Mouse (Mus musculus) neural tube, embryonic 13.5 days (tissue): ENCODE measurements around the gene P2rx7. TPM values are rescaled to one million over a fixed set of nuclear protein-coding genes. Genes with fewer than 3 reads are reported as not detected.
A peak's percentile ranks its signal among the peaks of the same experiment; 100 is the strongest.

ENCODE experiments used
- ATAC-seq: fragments of 200-750 bp; cut with Nextera tagmentation; 2 replicates; pipeline ENCODE4 v1.8.0; 2017; ENCODE audit warnings: low read depth, mild to moderate bottlenecking, moderate TSS enrichment, moderate library complexity
- H3K27ac ChIP-seq: fragments of 300-500 bp; sonication (generic); replicated peaks from 2 replicates; pipeline ENCODE4 v1.5.1; 2015; ENCODE audit warnings: moderate library complexity, mild to moderate bottlenecking, inconsistent platforms
- H3K27me3 ChIP-seq: fragments of 300-500 bp; sonication (generic); 2 replicates; pipeline ENCODE4 v1.6.1; 2015; ENCODE audit warnings: mild to moderate bottlenecking, inconsistent platforms
- H3K36me3 ChIP-seq: fragments of 300-500 bp; sonication (generic); 2 replicates; pipeline ENCODE4 v1.6.1; 2015; ENCODE audit warnings: mild to moderate bottlenecking, inconsistent platforms
- H3K4me1 ChIP-seq: fragments of 300-500 bp; sonication (generic); replicated peaks from 2 replicates; pipeline ENCODE4 v1.6.1; 2015; ENCODE audit warnings: inconsistent platforms
- H3K4me2 ChIP-seq: fragments of 300-500 bp; sonication (generic); 2 replicates; pipeline ENCODE4 v1.6.1; 2015; ENCODE audit warnings: inconsistent platforms, mild to moderate bottlenecking, moderate library complexity
- H3K4me3 ChIP-seq: fragments of 300-500 bp; sonication (generic); 2 replicates; pipeline ENCODE4 v1.5.1; 2015; ENCODE audit warnings: mild to moderate bottlenecking, inconsistent platforms
- H3K9ac ChIP-seq: fragments of 300-500 bp; sonication (generic); 2 replicates; pipeline ENCODE4 v1.6.1; 2015; ENCODE audit warnings: moderate library complexity, mild to moderate bottlenecking, inconsistent platforms
- H3K9me3 ChIP-seq: fragments of 300-500 bp; sonication (generic); 2 replicates; pipeline ENCODE4 v1.6.1; 2016; ENCODE audit warnings: inconsistent platforms
- WGBS: fragments of 180-500 bp; shearing (Covaris S2); methylation state at CpG from one replicate; pipeline ENCODE4 v1.1.7; 2015; 5-methylcytosine and 5-hydroxymethylcytosine counted together
- polyA plus RNA-seq: library from polyadenylated mRNA; unstranded; fragments of >200 nt; fragmentation: Nextera tagmentation; extraction: Ambion mirVana; gene quantifications from 2 replicates; pipeline ENCODE4 v1.2.1, GENCODE M21; 2015

The P2rx7 gene
- polyA plus RNA-seq, result 5.8 and 5.9 TPM in 2 replicates

DNA sequence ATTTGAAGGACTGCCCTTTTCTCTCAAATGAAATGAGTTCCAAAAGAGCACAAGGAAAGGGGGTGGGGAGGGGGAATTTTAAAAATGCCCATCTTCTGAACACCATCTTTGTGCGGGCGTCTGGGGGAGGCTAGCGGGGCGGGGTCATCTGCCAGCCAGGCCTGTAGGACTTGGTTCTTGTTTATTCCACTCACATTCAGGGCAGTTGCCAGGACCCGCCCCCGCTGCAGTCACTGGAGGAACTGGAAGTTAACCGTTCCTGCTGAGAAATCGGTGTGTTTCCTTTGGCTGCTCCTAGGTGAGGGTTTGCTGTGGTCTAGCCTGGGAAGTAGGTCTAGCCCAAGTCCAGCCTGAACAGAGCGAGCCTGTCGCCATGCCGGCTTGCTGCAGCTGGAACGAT lies at the start of gene P2rx7:
TSS of gene P2rx7 (plus strand) at position 211 of the 400 bp plus-strand sequence.
- Histone ChIP-seq H3K9me3 (no peaks in the 10 kb centered on the region), H3K4me3 (peak within 1 kb of the TSS; percentile 15), H3K9ac (peak within 1 kb of the TSS; percentile 47), H3K27me3 (no peaks in the 10 kb centered on the region), H3K36me3 (no peaks in the 10 kb centered on the region), H3K4me1 (peaks cover 15% of the 10 kb centered on the region), H3K4me2 (peak within 1 kb of the TSS; percentile 34), H3K27ac (peak within 1 kb of the TSS; percentile 57)
- peak; percentile 78; the same call in 1 of the 2 replicates for ATAC-seq
- 65% methylated on average over 12 of the region's 12 CpGs for WGBS

DNA sequence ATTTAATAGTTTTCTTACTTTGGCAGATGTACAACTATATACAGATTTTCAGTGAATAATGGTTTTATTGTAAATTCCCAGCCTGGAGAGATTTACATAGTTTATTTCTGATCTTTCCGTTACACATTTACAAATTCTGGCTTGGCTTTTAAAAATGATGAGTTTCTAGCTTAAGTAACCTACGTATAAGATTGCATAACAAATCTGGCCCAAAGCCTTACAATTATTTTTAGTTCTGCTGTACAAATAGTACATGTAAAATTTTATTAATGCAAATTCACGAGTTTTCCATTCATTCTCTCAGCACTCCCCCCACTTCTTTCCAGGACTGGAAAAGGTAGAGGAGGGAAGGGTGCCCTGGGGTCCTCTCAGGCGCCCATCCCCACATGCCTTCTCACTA lies 48.2 kb upstream of the P2rx7 start:
- Histone ChIP-seq H3K27ac (no peak overlapping the region), H3K4me3 (no peak overlapping the region), H3K4me1 (no peaks in the 10 kb centered on the region), H3K36me3 (peaks cover 66% of the 10 kb centered on the region), H3K27me3 (no peaks in the 10 kb centered on the region), H3K4me2 (no peak overlapping the region), H3K9me3 (no peaks in the 10 kb centered on the region), H3K9ac (no peak overlapping the region)
- no peak for ATAC-seq
- 91% methylated on average over 4 of the region's 4 CpGs for WGBS

DNA sequence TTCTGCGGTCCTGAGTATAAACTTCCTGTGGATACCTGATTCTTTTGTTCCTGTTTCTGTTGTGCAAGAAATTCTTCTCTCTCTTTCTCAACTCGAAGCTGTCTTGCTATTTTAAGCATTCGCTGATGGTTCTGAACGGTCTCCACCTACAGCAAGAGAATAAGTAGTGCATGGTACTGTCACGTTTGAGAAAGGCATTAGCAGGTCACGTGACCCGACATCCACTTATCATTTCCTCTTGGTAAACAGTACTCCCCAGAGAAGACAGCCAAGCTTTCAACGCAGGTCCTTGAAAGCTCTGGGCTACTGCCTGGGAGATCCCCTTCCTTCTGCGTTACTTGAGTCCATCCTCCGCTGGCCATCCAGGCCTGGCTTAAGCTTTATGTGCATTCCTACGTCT lies 41.5 kb upstream of the P2rx7 start:
- H3K4me1 ChIP-seq, result no peaks in the 10 kb centered on the region
- no peak overlapping the region for H3K9ac ChIP-seq
- no peak overlapping the region for H3K4me3 ChIP-seq
- peaks cover 76% of the 10 kb centered on the region for H3K36me3 ChIP-seq
- H3K27me3 ChIP-seq, result no peaks in the 10 kb centered on the region
- H3K9me3 ChIP-seq, result no peaks in the 10 kb centered on the region
- 79% methylated on average over 11 of the region's 11 CpGs for WGBS
- ATAC-seq, result no peak
- peak overlapping the region; percentile 42 for H3K27ac ChIP-seq
- no peak overlapping the region for H3K4me2 ChIP-seq

DNA sequence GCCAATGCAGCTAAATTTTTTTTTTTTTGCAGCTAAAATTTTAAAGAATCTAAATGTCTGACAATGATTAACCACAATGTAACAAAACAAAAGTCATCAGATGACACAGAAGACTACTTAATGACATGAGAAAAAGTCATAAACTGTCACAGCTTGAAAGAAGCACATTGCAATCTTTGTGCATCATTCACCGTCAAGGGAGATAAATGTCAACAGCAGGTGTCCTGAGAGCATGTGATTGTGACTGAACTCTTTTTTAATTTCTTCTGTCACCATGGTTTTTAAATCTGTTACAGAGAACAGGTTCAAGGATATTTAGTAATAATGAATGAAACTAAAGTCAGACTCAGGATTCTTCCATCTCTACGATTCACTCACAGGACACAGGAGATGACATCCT lies 38.8 kb upstream of the P2rx7 start:
- no peaks in the 10 kb centered on the region for H3K27me3 ChIP-seq
- no peaks in the 10 kb centered on the region for H3K4me1 ChIP-seq
- no peak overlapping the region for H3K4me3 ChIP-seq
- peaks cover 72% of the 10 kb centered on the region for H3K36me3 ChIP-seq
- H3K4me2 ChIP-seq, result no peak overlapping the region
- 66% methylated on average over 2 of the region's 2 CpGs for WGBS
- no peak for ATAC-seq
- H3K27ac ChIP-seq, result no peak overlapping the region
- no peaks in the 10 kb centered on the region for H3K9me3 ChIP-seq
- H3K9ac ChIP-seq, result no peak overlapping the region

DNA sequence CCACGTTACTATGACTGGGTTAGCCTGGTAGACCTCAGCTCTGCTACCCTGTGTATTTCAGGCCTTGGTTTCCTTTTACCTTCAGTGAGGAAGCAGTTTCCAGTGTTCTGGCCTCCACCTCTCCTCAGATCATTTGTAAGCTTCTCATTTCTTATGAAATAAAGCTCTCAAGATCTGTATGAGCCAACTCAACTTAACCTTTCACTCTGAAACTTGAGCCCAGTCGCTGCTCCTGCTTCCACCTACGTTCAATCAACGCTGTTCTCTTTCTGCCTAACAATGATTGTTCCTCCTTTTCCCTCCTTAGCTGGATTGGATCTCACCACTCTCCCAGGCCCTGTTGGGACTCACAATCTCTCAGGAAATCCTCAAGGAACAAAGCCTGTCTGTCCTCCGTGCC lies 32.1 kb upstream of the P2rx7 start:
- 66% methylated on average over 5 of the region's 5 CpGs for WGBS
- H3K27me3 ChIP-seq, result no peaks in the 10 kb centered on the region
- H3K9ac ChIP-seq, result no peak overlapping the region
- no peak overlapping the region for H3K4me2 ChIP-seq
- peaks cover 31% of the 10 kb centered on the region for H3K36me3 ChIP-seq
- peaks cover 29% of the 10 kb centered on the region for H3K4me1 ChIP-seq
- no peak overlapping the region for H3K4me3 ChIP-seq
- ATAC-seq, result no peak
- no peaks in the 10 kb centered on the region for H3K9me3 ChIP-seq
- H3K27ac ChIP-seq, result peak overlapping the region; percentile 39; the same call in 1 of the 2 replicates

DNA sequence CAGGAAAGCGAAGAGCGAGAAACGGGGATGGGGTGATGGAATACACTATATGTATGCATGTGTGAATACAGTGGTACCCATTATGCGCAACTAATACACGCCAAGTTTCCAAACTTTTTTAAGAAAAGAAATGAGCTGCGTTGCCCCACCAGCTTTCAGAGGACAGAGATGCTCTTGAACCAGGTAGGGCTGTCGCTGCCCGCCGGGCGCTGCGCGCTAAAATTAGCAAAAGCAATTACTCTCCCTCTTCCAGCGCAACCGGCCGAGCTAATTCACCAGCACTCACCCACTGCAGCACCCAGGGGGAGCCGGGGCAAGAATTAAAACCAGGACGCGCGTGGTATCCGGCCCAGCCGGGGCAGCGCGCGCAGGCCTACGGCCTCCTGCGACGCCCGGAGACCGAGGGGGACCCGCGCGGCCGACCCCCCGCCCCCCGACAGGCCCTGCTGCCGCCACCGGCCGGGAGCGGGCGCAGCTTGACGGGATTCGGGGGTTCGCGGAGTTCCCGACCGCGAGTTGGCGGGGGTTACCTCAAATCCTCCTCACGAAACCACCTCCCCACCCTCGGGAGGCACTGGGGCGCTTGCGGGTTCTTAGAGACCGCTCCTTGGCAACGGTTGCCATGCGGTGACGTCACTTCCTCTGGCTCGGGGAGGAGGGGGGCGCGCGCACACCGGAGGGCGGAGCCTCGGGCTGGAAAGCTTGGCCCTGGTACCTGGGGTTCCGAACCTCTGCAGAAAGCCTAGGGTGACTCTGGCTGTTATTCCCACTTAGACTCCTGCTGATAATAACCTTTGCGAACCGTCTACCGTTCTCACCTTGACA lies 29.6 kb upstream of the P2rx7 start, which contains the start of gene Ift81:
TSS of gene Ift81 (minus strand) at position 611 of the 825 bp plus-strand sequence.
- ATAC-seq, result peak; percentile 96
- WGBS, result 2% methylated on average over 67 of the region's 67 CpGs
- peaks cover 10% of the 10 kb centered on the region for H3K36me3 ChIP-seq
- peaks cover 29% of the 10 kb centered on the region for H3K4me1 ChIP-seq
- peak within 1 kb of the TSS; percentile 81 for H3K4me3 ChIP-seq
- peak within 1 kb of the TSS; percentile 96 for H3K9ac ChIP-seq
- no peaks in the 10 kb centered on the region for H3K27me3 ChIP-seq
- no peaks in the 10 kb centered on the region for H3K9me3 ChIP-seq
- H3K4me2 ChIP-seq, result peak within 1 kb of the TSS; percentile 63
- H3K27ac ChIP-seq, result peak within 1 kb of the TSS; percentile 94

DNA sequence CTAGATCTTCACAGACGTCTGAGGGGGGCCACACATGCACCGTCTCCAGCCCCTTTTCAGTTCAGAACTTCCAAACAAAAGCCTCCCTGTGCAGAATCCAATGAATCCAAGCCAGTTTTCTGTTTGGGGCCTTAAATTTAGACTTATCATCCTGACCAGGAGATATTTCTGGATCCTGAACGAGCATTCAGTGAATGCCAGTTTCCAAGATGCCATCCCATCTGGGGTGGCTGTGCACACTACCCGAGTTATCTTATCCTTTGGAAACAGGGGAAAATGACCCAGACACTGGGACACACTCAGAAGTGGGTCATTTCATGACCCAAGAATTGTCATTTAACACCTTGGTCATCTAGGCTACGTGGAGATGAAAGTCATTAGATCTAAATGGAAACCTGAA lies 26.0 kb upstream of the P2rx7 start:
- no peak for ATAC-seq
- Histone ChIP-seq H3K27me3 (no peaks in the 10 kb centered on the region), H3K4me1 (peaks cover 27% of the 10 kb centered on the region), H3K36me3 (no peaks in the 10 kb centered on the region), H3K4me2 (no peak overlapping the region), H3K9me3 (no peaks in the 10 kb centered on the region), H3K27ac (no peak overlapping the region), H3K4me3 (no peak overlapping the region), H3K9ac (no peak overlapping the region)
- 81% methylated on average over 5 of the region's 5 CpGs for WGBS

DNA sequence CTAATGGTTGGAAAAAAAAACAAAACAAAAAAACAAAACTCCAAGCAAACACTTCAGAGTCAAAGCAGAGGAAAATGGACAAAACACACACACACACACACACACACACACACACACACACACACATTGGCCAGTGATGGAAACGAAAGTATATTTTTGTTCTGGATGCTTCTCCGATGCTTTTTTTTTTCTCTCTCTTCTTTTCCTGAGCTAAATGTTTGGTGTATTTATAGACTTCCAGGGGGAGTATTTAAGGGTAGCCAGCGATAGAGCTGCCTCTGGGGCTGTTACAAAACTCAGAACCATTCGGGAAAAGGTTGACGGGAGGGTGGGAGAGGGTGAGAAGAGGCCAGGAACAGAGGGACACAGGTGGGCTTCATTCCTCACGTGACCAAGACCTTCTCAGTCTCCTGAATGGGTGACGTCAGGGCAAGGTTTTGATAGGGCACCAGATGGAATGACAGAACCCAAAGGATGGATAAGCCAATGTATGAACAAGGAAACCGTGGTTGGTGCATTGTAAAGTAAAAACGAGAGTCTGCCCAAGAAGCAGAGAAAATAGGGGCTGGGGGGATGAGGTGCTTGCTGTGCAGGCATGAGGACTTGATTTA lies 23.9 kb upstream of the P2rx7 start:
- H3K27ac ChIP-seq, result no peak overlapping the region
- H3K9ac ChIP-seq, result no peak overlapping the region
- no peaks in the 10 kb centered on the region for H3K36me3 ChIP-seq
- H3K4me1 ChIP-seq, result peaks cover 11% of the 10 kb centered on the region
- H3K4me2 ChIP-seq, result no peak overlapping the region
- H3K9me3 ChIP-seq, result no peaks in the 10 kb centered on the region
- no peak for ATAC-seq
- no peak overlapping the region for H3K4me3 ChIP-seq
- WGBS, result 84% methylated on average over 9 of the region's 9 CpGs
- no peaks in the 10 kb centered on the region for H3K27me3 ChIP-seq

DNA sequence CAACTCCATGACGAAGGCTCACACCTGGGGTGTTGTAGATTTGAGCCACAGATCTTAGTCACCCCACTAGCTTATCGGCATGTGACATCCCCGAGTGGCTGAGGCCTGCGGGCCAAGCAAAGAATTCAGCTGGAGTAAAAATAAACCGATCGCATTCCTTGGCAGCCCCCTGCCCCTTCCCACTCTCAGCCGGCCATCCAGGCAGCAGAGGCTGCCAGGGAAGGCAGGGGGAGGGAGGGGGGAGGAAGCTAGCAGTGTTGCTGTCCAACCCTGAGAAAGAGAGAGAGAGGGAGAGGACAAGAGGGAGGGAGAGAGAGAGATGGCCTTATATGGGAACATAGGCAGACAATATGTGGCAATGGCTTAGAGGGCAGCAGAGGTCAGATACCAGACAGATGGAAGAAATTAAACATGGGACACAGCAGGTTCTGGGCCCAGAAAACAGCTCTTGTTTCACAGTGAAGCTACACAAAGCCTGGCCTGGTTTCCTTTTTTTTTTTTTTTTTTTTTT lies 22.3 kb upstream of the P2rx7 start:
- Histone ChIP-seq H3K9ac (no peak overlapping the region), H3K27me3 (no peaks in the 10 kb centered on the region), H3K36me3 (no peaks in the 10 kb centered on the region), H3K4me3 (no peak overlapping the region), H3K4me1 (peaks cover 10% of the 10 kb centered on the region; the same call in 1 of the 2 replicates), H3K27ac (peak overlapping the region; percentile 52), H3K4me2 (no peak overlapping the region), H3K9me3 (no peaks in the 10 kb centered on the region)
- peak; percentile 56; the same call in 1 of the 2 replicates for ATAC-seq
- WGBS, result 31% methylated on average over 7 of the region's 7 CpGs

DNA sequence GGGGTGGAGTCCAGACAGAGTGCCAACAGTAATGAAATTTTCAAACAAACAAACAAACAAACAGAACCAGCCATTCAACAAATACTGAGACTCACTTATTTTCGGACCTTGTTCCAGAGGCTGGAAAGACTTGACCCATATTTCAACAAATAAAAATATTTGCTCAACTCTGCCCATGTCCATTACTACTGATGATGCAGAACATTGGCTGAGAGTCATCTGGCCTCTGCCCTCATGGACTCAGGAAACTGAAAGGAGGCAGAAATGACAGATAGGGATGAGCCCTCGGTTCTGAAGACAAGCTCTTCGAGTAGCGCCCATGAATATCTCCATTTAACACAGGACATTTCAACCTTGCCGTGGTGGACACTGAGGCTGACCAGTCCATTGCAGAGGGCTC lies 21.2 kb upstream of the P2rx7 start:
- no peak for ATAC-seq
- WGBS, result 92% methylated on average over 5 of the region's 5 CpGs

DNA sequence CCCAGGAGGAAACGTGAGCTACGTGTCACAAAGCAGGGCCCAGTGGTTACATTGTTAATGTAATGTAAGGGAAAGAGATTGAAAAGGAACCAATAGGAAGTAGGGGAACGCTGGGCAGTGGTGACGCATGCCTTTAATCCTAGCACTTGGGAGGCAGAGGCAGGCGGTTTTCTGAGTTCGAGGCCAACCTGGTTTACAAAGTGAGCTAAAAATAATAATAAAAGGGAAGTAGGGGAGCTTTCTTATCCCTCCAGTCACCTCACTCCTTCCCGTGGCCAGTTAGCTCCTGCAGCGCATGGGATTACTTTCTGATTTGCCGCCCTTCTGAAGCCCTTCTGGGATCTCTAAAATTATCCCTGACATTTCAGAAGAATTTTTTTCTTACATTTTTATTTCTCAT lies 19.9 kb upstream of the P2rx7 start:
- Histone ChIP-seq H3K9me3 (no peaks in the 10 kb centered on the region), H3K4me2 (no peak overlapping the region), H3K4me3 (no peak overlapping the region), H3K27ac (no peak overlapping the region), H3K9ac (no peak overlapping the region), H3K27me3 (no peaks in the 10 kb centered on the region), H3K36me3 (no peaks in the 10 kb centered on the region), H3K4me1 (peaks cover 10% of the 10 kb centered on the region; the same call in 1 of the 2 replicates)
- ATAC-seq, result no peak
- 83% methylated on average over 9 of the region's 9 CpGs for WGBS

More for the DNA sequence above, 21.2 kb upstream of the P2rx7 start:
- H3K9ac ChIP-seq, result no peak overlapping the region
- peaks cover 10% of the 10 kb centered on the region; the same call in 1 of the 2 replicates for H3K4me1 ChIP-seq
- no peak overlapping the region for H3K27ac ChIP-seq
- H3K4me3 ChIP-seq, result no peak overlapping the region
- H3K36me3 ChIP-seq, result no peaks in the 10 kb centered on the region
- H3K9me3 ChIP-seq, result no peaks in the 10 kb centered on the region
- no peaks in the 10 kb centered on the region for H3K27me3 ChIP-seq
- H3K4me2 ChIP-seq, result no peak overlapping the region

DNA sequence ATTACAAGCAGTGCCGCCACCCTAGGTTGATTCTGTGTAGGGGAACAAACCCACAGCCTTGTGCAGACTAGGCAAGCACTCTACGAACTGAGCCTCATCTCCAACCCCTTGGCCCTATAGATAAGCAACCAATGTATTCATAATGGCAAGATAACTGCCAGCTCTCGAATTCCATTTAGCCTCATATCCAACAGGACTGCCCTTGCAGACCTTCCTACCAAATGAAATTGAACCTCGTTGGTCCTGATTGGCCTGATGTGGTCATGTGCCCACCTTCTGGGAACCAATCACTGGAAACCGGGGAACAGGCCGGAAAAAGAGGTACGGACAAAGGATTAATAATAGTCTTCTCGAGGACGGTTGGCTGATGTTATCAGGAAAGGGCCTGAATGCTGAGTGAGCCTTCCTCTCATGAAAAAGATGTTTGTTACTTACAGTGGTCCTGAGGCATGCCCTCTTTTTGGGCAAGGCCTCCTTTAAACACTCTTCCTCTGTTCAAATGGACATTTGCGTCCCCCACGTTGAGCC lies 18.7 kb upstream of the P2rx7 start:
- Histone ChIP-seq H3K4me2 (no peak overlapping the region), H3K9ac (no peak overlapping the region), H3K27ac (no peak overlapping the region), H3K4me1 (peaks cover 10% of the 10 kb centered on the region; the same call in 1 of the 2 replicates), H3K4me3 (no peak overlapping the region), H3K9me3 (no peaks in the 10 kb centered on the region), H3K27me3 (no peaks in the 10 kb centered on the region), H3K36me3 (no peaks in the 10 kb centered on the region)
- ATAC-seq, result no peak
- 90% methylated on average over 11 of the region's 11 CpGs for WGBS
